Mouse (Mus musculus) heart, adult 2 months (tissue): Measurements from ENCODE around the gene Cox5b.

Source experiments
- CTCF ChIP-seq: fragments of 200-600 bp; IDR thresholded peaks from 2 replicates; pipeline ENCODE4 v1.8.1; 2022; ENCODE audit warnings: antibody characterized with exemption, mild to moderate bottlenecking, moderate library complexity
- EP300 ChIP-seq: fragments of 200-500 bp; IDR thresholded peaks from 2 replicates; pipeline ENCODE4 v1.6.1; 2011; ENCODE audit warnings: low read depth, low read length, control low read depth; ENCODE audit not compliant: insufficient read depth
- POLR2A ChIP-seq: fragments of 200-500 bp; IDR thresholded peaks from 2 replicates; pipeline ENCODE4 v1.6.1; 2011; ENCODE audit warnings: mild to moderate bottlenecking, low read depth, low read length, control low read depth; ENCODE audit not compliant: insufficient read depth

DNA sequence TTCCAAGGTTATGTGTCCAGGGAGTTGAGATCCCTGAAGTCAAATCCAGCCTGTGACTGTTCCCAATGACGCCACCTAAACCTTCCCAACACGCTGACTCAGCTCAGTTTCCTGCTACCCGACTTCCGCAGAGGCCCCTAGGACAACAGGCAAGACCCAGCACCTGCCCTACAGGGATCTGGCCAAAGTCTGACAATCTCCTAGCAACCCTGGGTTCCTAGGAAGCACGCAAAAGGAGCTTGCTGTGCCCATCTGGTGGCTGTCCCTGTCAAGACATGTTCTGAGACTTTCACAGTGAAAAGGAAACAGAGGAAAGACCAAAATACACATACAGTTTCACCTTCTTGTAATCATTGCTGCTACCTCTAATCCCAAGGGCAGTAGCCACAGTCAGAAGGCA, 43.6 kb upstream of the Cox5b start:
- TF ChIP-seq CTCF (peak; percentile 22), POLR2A (no peak), EP300 (no peak)
